Mouse (Mus musculus) midbrain, embryonic 12.5 days (tissue): ENCODE data around the gene Anxa1. TPM values are rescaled to one million over a fixed set of nuclear protein-coding genes. Genes with fewer than 3 reads are reported as not detected.

ENCODE experiments used
- ATAC-seq: fragments of 200-750 bp; cut with Nextera tagmentation; 2 replicates; pipeline ENCODE4 v1.8.0; 2017; ENCODE audit warnings: low read depth, moderate TSS enrichment, moderate library complexity; ENCODE audit not compliant: low FRiP score
- H3K27ac ChIP-seq: fragments of 300-500 bp; sonication (generic); replicated peaks from 2 replicates; pipeline ENCODE4 v1.5.1; 2016; ENCODE audit warnings: mild to moderate bottlenecking
- H3K27me3 ChIP-seq: fragments of 300-500 bp; sonication (generic); 2 replicates; pipeline ENCODE4 v1.6.1; 2016; ENCODE audit warnings: mild to moderate bottlenecking
- H3K36me3 ChIP-seq: fragments of 300-500 bp; sonication (generic); 2 replicates; pipeline ENCODE4 v1.6.1; 2016
- H3K4me1 ChIP-seq: fragments of 300-500 bp; sonication (generic); 2 replicates; pipeline ENCODE4 v1.6.1; 2016
- H3K4me2 ChIP-seq: fragments of 300-500 bp; sonication (generic); replicated peaks from 2 replicates; pipeline ENCODE4 v1.6.1; 2016; ENCODE audit warnings: mild to moderate bottlenecking, moderate library complexity
- H3K4me3 ChIP-seq: fragments of 300-500 bp; sonication (generic); 2 replicates; pipeline ENCODE4 v1.5.1; 2016; ENCODE audit warnings: mild to moderate bottlenecking
- H3K9ac ChIP-seq: fragments of 300-500 bp; sonication (generic); replicated peaks from 2 replicates; pipeline ENCODE4 v1.6.1; 2016; ENCODE audit warnings: mild to moderate bottlenecking, moderate library complexity
- H3K9me3 ChIP-seq: fragments of 300-500 bp; sonication (generic); 2 replicates; pipeline ENCODE4 v1.6.1; 2016; ENCODE audit warnings: mild to moderate bottlenecking
- WGBS: fragments of 180-500 bp; shearing (Covaris S2); methylation state at CpG from one replicate; pipeline ENCODE4 v1.1.7; 2016; 5-methylcytosine and 5-hydroxymethylcytosine counted together
- polyA plus RNA-seq: library from polyadenylated mRNA; unstranded; fragments of >200 nt; fragmentation: Nextera tagmentation; extraction: Ambion mirVana; gene quantifications from 2 replicates; pipeline ENCODE4 v1.2.1, GENCODE M21; 2016

The Anxa1 gene
- polyA plus RNA-seq, 1 experiment from 2014 or later: 7.8 TPM

- 85% methylated on average over 5 of the region's 5 CpGs for WGBS
- H3K27ac ChIP-seq: no peak overlapping the region
- H3K9me3 ChIP-seq: no peaks in the 10 kb centered on the region
Measured at GRCm38 (mm10) chr19:20366571-20366970, 24.2 kb downstream of the Anxa1 start.

GRCm38 (mm10) chr19:20366010-20366409 is 24.7 kb downstream of the Anxa1 start:
- H3K9ac ChIP-seq: no peak overlapping the region
- no peaks in the 10 kb centered on the region for H3K4me1 ChIP-seq
- H3K4me2 ChIP-seq: no peak overlapping the region
- no peaks in the 10 kb centered on the region for H3K27me3 ChIP-seq
- 86% methylated on average over 2 of the region's 2 CpGs for WGBS
- H3K9me3 ChIP-seq: no peaks in the 10 kb centered on the region
- no peaks in the 10 kb centered on the region for H3K36me3 ChIP-seq
- no peak overlapping the region for H3K27ac ChIP-seq
- ATAC-seq: no peak
- H3K4me3 ChIP-seq: no peak overlapping the region

More at GRCm38 (mm10) chr19:20366571-20366970, 24.2 kb downstream of the Anxa1 start:
- no peaks in the 10 kb centered on the region for H3K4me1 ChIP-seq
- ATAC-seq: no peak
- H3K9ac ChIP-seq: no peak overlapping the region
- no peaks in the 10 kb centered on the region for H3K27me3 ChIP-seq
- H3K4me2 ChIP-seq: no peak overlapping the region
- no peak overlapping the region for H3K4me3 ChIP-seq
- no peaks in the 10 kb centered on the region for H3K36me3 ChIP-seq

- H3K4me2 ChIP-seq: no peak overlapping the region
- H3K4me3 ChIP-seq: no peak overlapping the region
- H3K27ac ChIP-seq: no peak overlapping the region
- no peaks in the 10 kb centered on the region for H3K4me1 ChIP-seq
- no peaks in the 10 kb centered on the region for H3K9me3 ChIP-seq
- 90% methylated on average over 2 of the region's 2 CpGs for WGBS
- H3K9ac ChIP-seq: no peak overlapping the region
- ATAC-seq: no peak
- H3K36me3 ChIP-seq: no peaks in the 10 kb centered on the region
- no peaks in the 10 kb centered on the region for H3K27me3 ChIP-seq
Measured at GRCm38 (mm10) chr19:20365364-20365763, 25.4 kb downstream of the Anxa1 start.

GRCm38 (mm10) chr19:20364931-20365330 is 25.8 kb downstream of the Anxa1 start:
- no peak for ATAC-seq
- H3K9ac ChIP-seq: no peak overlapping the region
- no peaks in the 10 kb centered on the region for H3K27me3 ChIP-seq
- H3K27ac ChIP-seq: no peak overlapping the region
- no peaks in the 10 kb centered on the region for H3K4me1 ChIP-seq
- H3K4me3 ChIP-seq: no peak overlapping the region
- WGBS: 94% methylated on average over 13 of the region's 13 CpGs
- no peaks in the 10 kb centered on the region for H3K9me3 ChIP-seq
- H3K4me2 ChIP-seq: no peak overlapping the region
- H3K36me3 ChIP-seq: no peaks in the 10 kb centered on the region

GRCm38 (mm10) chr19:20363221-20363620 is 27.5 kb downstream of the Anxa1 start:
- Histone ChIP-seq H3K4me2 (no peak overlapping the region), H3K36me3 (no peaks in the 10 kb centered on the region), H3K9me3 (no peaks in the 10 kb centered on the region), H3K4me1 (no peaks in the 10 kb centered on the region), H3K4me3 (no peak overlapping the region), H3K9ac (no peak overlapping the region), H3K27ac (no peak overlapping the region), H3K27me3 (no peaks in the 10 kb centered on the region)
- 71% methylated on average over 10 of the region's 10 CpGs for WGBS
- ATAC-seq: no peak

GRCm38 (mm10) chr19:20361917-20362577 is 28.7 kb downstream of the Anxa1 start:
- Histone ChIP-seq H3K9ac (no peak overlapping the region), H3K4me3 (no peak overlapping the region), H3K4me2 (no peak overlapping the region), H3K27me3 (no peaks in the 10 kb centered on the region), H3K36me3 (no peaks in the 10 kb centered on the region), H3K27ac (no peak overlapping the region), H3K9me3 (no peaks in the 10 kb centered on the region), H3K4me1 (no peaks in the 10 kb centered on the region)
- ATAC-seq: peak; percentile 88
- WGBS: 55% methylated on average over 2 of the region's 2 CpGs

GRCm38 (mm10) chr19:20358679-20359078 is 32.1 kb downstream of the Anxa1 start:
- WGBS: 85% methylated on average over 5 of the region's 5 CpGs
- ATAC-seq: no peak
- no peak overlapping the region for H3K9ac ChIP-seq
- no peak overlapping the region for H3K27ac ChIP-seq
- H3K4me3 ChIP-seq: no peak overlapping the region
- no peaks in the 10 kb centered on the region for H3K36me3 ChIP-seq
- H3K4me1 ChIP-seq: no peaks in the 10 kb centered on the region
- no peaks in the 10 kb centered on the region for H3K9me3 ChIP-seq
- H3K27me3 ChIP-seq: no peaks in the 10 kb centered on the region
- no peak overlapping the region for H3K4me2 ChIP-seq

- H3K36me3 ChIP-seq: no peaks in the 10 kb centered on the region
- no peak overlapping the region for H3K4me2 ChIP-seq
- no peak overlapping the region for H3K9ac ChIP-seq
- peak; percentile 71 for ATAC-seq
- no peaks in the 10 kb centered on the region for H3K9me3 ChIP-seq
- H3K27ac ChIP-seq: no peak overlapping the region
- WGBS: 16% methylated on average over 8 of the region's 8 CpGs
- no peaks in the 10 kb centered on the region for H3K27me3 ChIP-seq
- H3K4me3 ChIP-seq: no peak overlapping the region
- H3K4me1 ChIP-seq: 0 out of 2 replicates have a peak, but pooled peaks cover 3% of the 10 kb centered on the region
Measured at GRCm38 (mm10) chr19:20345317-20345917, 45.3 kb downstream of the Anxa1 start.

GRCm38 (mm10) chr19:20344511-20345316 is 46.0 kb downstream of the Anxa1 start:
- Histone ChIP-seq H3K9ac (no peak overlapping the region), H3K27me3 (no peaks in the 10 kb centered on the region), H3K4me2 (peak overlapping the region; percentile 31), H3K4me3 (no peak overlapping the region), H3K36me3 (no peaks in the 10 kb centered on the region), H3K4me1 (0 out of 2 replicates have a peak, but pooled peaks cover 3% of the 10 kb centered on the region), H3K9me3 (no peaks in the 10 kb centered on the region), H3K27ac (0 out of 2 replicates have a peak overlapping the region, but pooled peaks have one; percentile 35)
- 41% methylated on average over 11 of the region's 11 CpGs for WGBS
- peak; percentile 81 for ATAC-seq

- WGBS: 81% methylated on average over 10 of the region's 10 CpGs
- H3K4me3 ChIP-seq: no peak overlapping the region
- no peak overlapping the region for H3K27ac ChIP-seq
- H3K36me3 ChIP-seq: no peaks in the 10 kb centered on the region
- no peak overlapping the region for H3K9ac ChIP-seq
- H3K27me3 ChIP-seq: no peaks in the 10 kb centered on the region
- no peaks in the 10 kb centered on the region for H3K9me3 ChIP-seq
- 0 out of 2 replicates have a peak, but pooled peaks cover 3% of the 10 kb centered on the region for H3K4me1 ChIP-seq
- H3K4me2 ChIP-seq: 0 out of 2 replicates have a peak overlapping the region, but pooled peaks have one; percentile 31
- no peak for ATAC-seq
Measured at GRCm38 (mm10) chr19:20344052-20344451, 46.7 kb downstream of the Anxa1 start.
